In genomic region chr4:117346025-117346424, GRCm38 (mm10) we compare ENCODE assay signal across 8 mouse cellular contexts.
DNase-seq lines count a peak whose midpoint lies in the region; ATAC-seq and TF ChIP-seq lines count a peak whose summit lies in the region.

No protein-coding gene starts in this region.

- peak; percentile 45 for DNase-seq in gastrocnemius, adult 2 months
- DNase-seq in gastrocnemius, postnatal 10 days = no peak
- DNase-seq in A20 (ENCODE audit: low read depth, low spot score) = peak; percentile 66
- peak; percentile 63 for DNase-seq in adipocyte (ENCODE audit: low spot score)
- DNase-seq in liver, embryonic 13.5 days = peak; percentile 15
- DNase-seq in spleen, adult 12 weeks (ENCODE audit: low spot score) = peak; percentile 6

- no peak overlapping the region for H3K9ac ChIP-seq in liver, embryonic 13.5 days
- no peak overlapping the region for H3K9ac ChIP-seq in forebrain, embryonic 15.5 days (replicated peaks)

- H3K36me3 ChIP-seq in liver, embryonic 13.5 days = no peaks in the 10 kb centered on the region
- H3K36me3 ChIP-seq in forebrain, embryonic 15.5 days = no peaks in the 10 kb centered on the region

- H3K4me3 ChIP-seq in gastrocnemius, adult 2 months = no peak overlapping the region
- H3K4me3 ChIP-seq in liver, embryonic 13.5 days (replicated peaks) = no peak overlapping the region
- no peak overlapping the region for H3K4me3 ChIP-seq in forebrain, embryonic 15.5 days

- TF ChIP-seq CTCF in gastrocnemius, adult 2 months (IDR thresholded peaks at IDR 0.05) = peak; percentile 74

- no peak overlapping the region for H3K4me2 ChIP-seq in liver, embryonic 13.5 days
- H3K4me2 ChIP-seq in forebrain, embryonic 15.5 days (replicated peaks) = no peak overlapping the region

- no peaks in the 10 kb centered on the region for H3K9me3 ChIP-seq in liver, embryonic 13.5 days (replicated peaks)
- H3K9me3 ChIP-seq in forebrain, embryonic 15.5 days = no peaks in the 10 kb centered on the region

- intact Hi-C loops in gastrocnemius, adult 2 months (cut with DNase I) = loop anchor here (10.0 kb wide), 1 partner anchor 429 kb away; no protein-coding TSS in a partner anchor

- H3K27ac ChIP-seq in gastrocnemius, adult 2 months = no peak overlapping the region
- no peak overlapping the region for H3K27ac ChIP-seq in liver, embryonic 13.5 days
- H3K27ac ChIP-seq in forebrain, embryonic 15.5 days (replicated peaks) = no peak overlapping the region

- no peaks in the 10 kb centered on the region for H3K27me3 ChIP-seq in liver, embryonic 13.5 days
- H3K27me3 ChIP-seq in forebrain, embryonic 15.5 days = no peaks in the 10 kb centered on the region

- ATAC-seq in granulocyte monocyte progenitor cell, adult 5-6 weeks (replicated peaks; ENCODE audit: poor library complexity, severe bottlenecking) = peak; percentile 54
- no peak for ATAC-seq in liver, embryonic 13.5 days (ENCODE audit: low read depth)
- no peak for ATAC-seq in forebrain, embryonic 15.5 days (replicated peaks)

- 40% methylated on average over 6 of the region's 6 CpGs for WGBS in liver, embryonic 13.5 days (ENCODE audit: insufficient replicate concordance)
- WGBS in forebrain, embryonic 15.5 days = 66% methylated on average over 6 of the region's 6 CpGs

- H3K4me1 ChIP-seq in liver, embryonic 13.5 days (replicated peaks) = no peaks in the 10 kb centered on the region
- 0 out of 2 replicates have a peak, but pooled peaks cover 3% of the 10 kb centered on the region for H3K4me1 ChIP-seq in forebrain, embryonic 15.5 days
